Mouse (Mus musculus): ENCODE data around the gene Aspdh. TPM values are rescaled to one million over a fixed set of nuclear protein-coding genes. Genes with fewer than 3 reads are reported as not detected.

Gene Aspdh
- polyA plus RNA-seq, 1 experiment: not detected

- Histone ChIP-seq H3K9me3 (replicated peaks; ENCODE audit: control insufficient read depth, insufficient read depth, low read length, poor library complexity, severe bottlenecking) (no peaks in the 10 kb centered on the region), H3K9ac (ENCODE audit: low read depth, poor library complexity, severe bottlenecking) (no peak overlapping the region), H3K4me1 (ENCODE audit: control insufficient read depth, insufficient read depth, low read length) (peaks cover 2% of the 10 kb centered on the region), H3K36me3 (ENCODE audit: control insufficient read depth, insufficient read depth, low read length, poor library complexity, severe bottlenecking) (no peaks in the 10 kb centered on the region), H3K27ac (ENCODE audit: insufficient read depth, low read length) (no peak overlapping the region), H3K4me3 (ENCODE audit: low read depth, low read length) (no peak overlapping the region), H3K27me3 (ENCODE audit: control insufficient read depth, insufficient read depth, low read length, poor library complexity, severe bottlenecking) (no peaks in the 10 kb centered on the region; the same call in 1 of the 2 replicates)
- no peak for TF ChIP-seq POLR2A (IDR thresholded peaks at IDR 0.05; ENCODE audit: insufficient read depth, low read length)
- TF ChIP-seq EP300 (IDR thresholded peaks at IDR 0.05; ENCODE audit: insufficient read depth, low read depth, low read length): no peak
- no peak for TF ChIP-seq CTCF (IDR thresholded peaks at IDR 0.05; ENCODE audit: low read depth, low read length)
Observed at GRCm38 (mm10) chr7:44432550-44432949, 32.6 kb upstream of the Aspdh start.

- H3K9me3 ChIP-seq (replicated peaks; ENCODE audit: control insufficient read depth, insufficient read depth, low read length, poor library complexity, severe bottlenecking): no peaks in the 10 kb centered on the region
- H3K4me3 ChIP-seq (ENCODE audit: low read depth, low read length): no peak overlapping the region
- TF ChIP-seq EP300 (IDR thresholded peaks at IDR 0.05; ENCODE audit: insufficient read depth, low read depth, low read length): no peak
- TF ChIP-seq CTCF (IDR thresholded peaks at IDR 0.05; ENCODE audit: low read depth, low read length): no peak
- no peak for TF ChIP-seq POLR2A (IDR thresholded peaks at IDR 0.05; ENCODE audit: insufficient read depth, low read length)
- H3K9ac ChIP-seq (ENCODE audit: low read depth, poor library complexity, severe bottlenecking): no peak overlapping the region
- peaks cover 2% of the 10 kb centered on the region for H3K4me1 ChIP-seq (ENCODE audit: control insufficient read depth, insufficient read depth, low read length)
- H3K27ac ChIP-seq (ENCODE audit: insufficient read depth, low read length): no peak overlapping the region
- no peaks in the 10 kb centered on the region for H3K36me3 ChIP-seq (ENCODE audit: control insufficient read depth, insufficient read depth, low read length, poor library complexity, severe bottlenecking)
- no peaks in the 10 kb centered on the region; the same call in 1 of the 2 replicates for H3K27me3 ChIP-seq (ENCODE audit: control insufficient read depth, insufficient read depth, low read length, poor library complexity, severe bottlenecking)
Observed at GRCm38 (mm10) chr7:44433371-44433770, 31.8 kb upstream of the Aspdh start.

- no peaks in the 10 kb centered on the region; the same call in 1 of the 2 replicates for H3K27me3 ChIP-seq (ENCODE audit: control insufficient read depth, insufficient read depth, low read length, poor library complexity, severe bottlenecking)
- TF ChIP-seq CTCF (IDR thresholded peaks at IDR 0.05; ENCODE audit: low read depth, low read length) (no peak), POLR2A (IDR thresholded peaks at IDR 0.05; ENCODE audit: insufficient read depth, low read length) (no peak), EP300 (IDR thresholded peaks at IDR 0.05; ENCODE audit: insufficient read depth, low read depth, low read length) (no peak)
Observed at GRCm38 (mm10) chr7:44434089-44434488, 31.1 kb upstream of the Aspdh start.

GRCm38 (mm10) chr7:44435796-44436195 is 29.4 kb upstream of the Aspdh start:
- H3K9ac ChIP-seq (ENCODE audit: low read depth, poor library complexity, severe bottlenecking): no peak overlapping the region
- no peak overlapping the region for H3K27ac ChIP-seq (ENCODE audit: insufficient read depth, low read length)
- TF ChIP-seq CTCF (IDR thresholded peaks at IDR 0.05; ENCODE audit: low read depth, low read length): no peak
- no peak for TF ChIP-seq POLR2A (IDR thresholded peaks at IDR 0.05; ENCODE audit: insufficient read depth, low read length)
- no peak for TF ChIP-seq EP300 (IDR thresholded peaks at IDR 0.05; ENCODE audit: insufficient read depth, low read depth, low read length)
- H3K9me3 ChIP-seq (replicated peaks; ENCODE audit: control insufficient read depth, insufficient read depth, low read length, poor library complexity, severe bottlenecking): no peaks in the 10 kb centered on the region
- H3K4me3 ChIP-seq (ENCODE audit: low read depth, low read length): no peak overlapping the region
- no peaks in the 10 kb centered on the region for H3K36me3 ChIP-seq (ENCODE audit: control insufficient read depth, insufficient read depth, low read length, poor library complexity, severe bottlenecking)
- peaks cover 2% of the 10 kb centered on the region for H3K4me1 ChIP-seq (ENCODE audit: control insufficient read depth, insufficient read depth, low read length)
- no peaks in the 10 kb centered on the region for H3K27me3 ChIP-seq (ENCODE audit: control insufficient read depth, insufficient read depth, low read length, poor library complexity, severe bottlenecking)

More at GRCm38 (mm10) chr7:44434089-44434488, 31.1 kb upstream of the Aspdh start:
- Histone ChIP-seq H3K36me3 (ENCODE audit: control insufficient read depth, insufficient read depth, low read length, poor library complexity, severe bottlenecking) (no peaks in the 10 kb centered on the region), H3K9me3 (replicated peaks; ENCODE audit: control insufficient read depth, insufficient read depth, low read length, poor library complexity, severe bottlenecking) (no peaks in the 10 kb centered on the region), H3K27ac (ENCODE audit: insufficient read depth, low read length) (no peak overlapping the region), H3K9ac (ENCODE audit: low read depth, poor library complexity, severe bottlenecking) (no peak overlapping the region), H3K4me1 (ENCODE audit: control insufficient read depth, insufficient read depth, low read length) (peaks cover 2% of the 10 kb centered on the region), H3K4me3 (ENCODE audit: low read depth, low read length) (no peak overlapping the region)

GRCm38 (mm10) chr7:44436267-44436666 is 28.9 kb upstream of the Aspdh start:
- H3K36me3 ChIP-seq (ENCODE audit: control insufficient read depth, insufficient read depth, low read length, poor library complexity, severe bottlenecking): no peaks in the 10 kb centered on the region
- H3K9ac ChIP-seq (ENCODE audit: low read depth, poor library complexity, severe bottlenecking): no peak overlapping the region
- no peaks in the 10 kb centered on the region for H3K9me3 ChIP-seq (replicated peaks; ENCODE audit: control insufficient read depth, insufficient read depth, low read length, poor library complexity, severe bottlenecking)
- no peak overlapping the region for H3K27ac ChIP-seq (ENCODE audit: insufficient read depth, low read length)
- TF ChIP-seq EP300 (IDR thresholded peaks at IDR 0.05; ENCODE audit: insufficient read depth, low read depth, low read length) (no peak), POLR2A (IDR thresholded peaks at IDR 0.05; ENCODE audit: insufficient read depth, low read length) (no peak), CTCF (IDR thresholded peaks at IDR 0.05; ENCODE audit: low read depth, low read length) (peak; percentile 32)
- no peak overlapping the region for H3K4me3 ChIP-seq (ENCODE audit: low read depth, low read length)
- no peaks in the 10 kb centered on the region for H3K27me3 ChIP-seq (ENCODE audit: control insufficient read depth, insufficient read depth, low read length, poor library complexity, severe bottlenecking)
- peaks cover 2% of the 10 kb centered on the region for H3K4me1 ChIP-seq (ENCODE audit: control insufficient read depth, insufficient read depth, low read length)

- no peaks in the 10 kb centered on the region for H3K36me3 ChIP-seq (ENCODE audit: control insufficient read depth, insufficient read depth, low read length, poor library complexity, severe bottlenecking)
- peaks cover 2% of the 10 kb centered on the region for H3K4me1 ChIP-seq (ENCODE audit: control insufficient read depth, insufficient read depth, low read length)
- no peaks in the 10 kb centered on the region for H3K9me3 ChIP-seq (replicated peaks; ENCODE audit: control insufficient read depth, insufficient read depth, low read length, poor library complexity, severe bottlenecking)
- H3K4me3 ChIP-seq (ENCODE audit: low read depth, low read length): no peak overlapping the region
- H3K27ac ChIP-seq (ENCODE audit: insufficient read depth, low read length): no peak overlapping the region
- TF ChIP-seq POLR2A (IDR thresholded peaks at IDR 0.05; ENCODE audit: insufficient read depth, low read length) (no peak), EP300 (IDR thresholded peaks at IDR 0.05; ENCODE audit: insufficient read depth, low read depth, low read length) (no peak)
- no peaks in the 10 kb centered on the region for H3K27me3 ChIP-seq (ENCODE audit: control insufficient read depth, insufficient read depth, low read length, poor library complexity, severe bottlenecking)
- no peak overlapping the region for H3K9ac ChIP-seq (ENCODE audit: low read depth, poor library complexity, severe bottlenecking)
Observed at GRCm38 (mm10) chr7:44437188-44437587, 28.0 kb upstream of the Aspdh start.

All from ES-Bruce4 (cell line).